Mouse (Mus musculus): Measurements from ENCODE around the gene Bcar3. TPM values are rescaled to one million over a fixed set of nuclear protein-coding genes. Genes with fewer than 3 reads are reported as not detected.
"Not testable (repeated sequence)": the region's sequence is repeated elsewhere in the genome, so short reads cannot be mapped to it uniquely, and the experiment has no call there.

Bcar3 gene
- total and polyA plus RNA-seq, 3 experiments: not detected

DNA sequence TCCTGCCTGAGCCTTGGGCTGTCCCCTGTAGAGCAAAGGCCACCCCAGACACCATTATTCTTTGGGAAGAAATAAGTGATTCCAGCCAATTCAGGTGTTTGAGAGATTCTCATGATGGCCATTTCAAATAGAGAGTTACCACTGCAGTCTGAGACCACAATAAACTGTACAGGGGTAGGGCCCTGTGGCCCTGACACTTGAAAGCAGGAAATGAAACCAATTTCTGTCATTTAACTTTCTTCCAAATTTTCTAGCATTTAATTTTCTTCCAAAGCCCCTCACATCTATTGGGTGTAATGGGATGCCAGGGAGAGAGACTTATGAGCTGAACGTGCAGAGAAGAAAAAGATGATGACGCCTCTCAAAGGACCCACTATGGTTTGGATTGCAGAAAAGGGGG is 97.2 kb downstream of the Bcar3 start:
- Histone ChIP-seq H3K79me2 (ENCODE audit: control insufficient read depth, insufficient read depth, low read length, poor library complexity) (no peaks in the 10 kb centered on the region), H3K36me3 (ENCODE audit: control insufficient read depth in 1 of 2, insufficient read depth in 2 of 2, low read length in 2 of 2) (no peaks in the 10 kb centered on the region), H3K9ac (ENCODE audit: control insufficient read depth, low read depth, low read length, poor library complexity, severe bottlenecking) (no peak overlapping the region), H3K27ac (ENCODE audit: control insufficient read depth, low read depth, low read length) (no peak overlapping the region), H3K4me1 (ENCODE audit: control insufficient read depth in 1 of 2, insufficient read depth in 2 of 2, low read length in 2 of 2) (no peaks in the 10 kb centered on the region), H3K27me3 (ENCODE audit: control insufficient read depth in 1 of 2, insufficient read depth in 2 of 2, low read length in 2 of 2) (no peaks in the 10 kb centered on the region), H3K4me3 (ENCODE audit: control insufficient read depth in 1 of 2, insufficient read depth in 1 of 2, low read depth in 2 of 2, low read length in 2 of 2) (no peak overlapping the region), H3K9me3 (replicated peaks; ENCODE audit: insufficient read depth, low read length) (no peaks in the 10 kb centered on the region)
- DNase-seq (ENCODE audit: low read depth, low spot score): no peak
- TF ChIP-seq GATA1 (IDR thresholded peaks at IDR 0.05; ENCODE audit: low read depth, low read length) (no peak), BHLHE40 (IDR thresholded peaks at IDR 0.05; ENCODE audit: borderline replicate concordance, low read depth, low read length) (no peak), ZMIZ1 (IDR thresholded peaks at IDR 0.05; ENCODE audit: low read depth, low read length) (no peak), CHD2 (IDR thresholded peaks at IDR 0.05; ENCODE audit: low read length) (no peak), USF1 (IDR thresholded peaks at IDR 0.05; ENCODE audit: low read depth, low read length) (no peak)

DNA sequence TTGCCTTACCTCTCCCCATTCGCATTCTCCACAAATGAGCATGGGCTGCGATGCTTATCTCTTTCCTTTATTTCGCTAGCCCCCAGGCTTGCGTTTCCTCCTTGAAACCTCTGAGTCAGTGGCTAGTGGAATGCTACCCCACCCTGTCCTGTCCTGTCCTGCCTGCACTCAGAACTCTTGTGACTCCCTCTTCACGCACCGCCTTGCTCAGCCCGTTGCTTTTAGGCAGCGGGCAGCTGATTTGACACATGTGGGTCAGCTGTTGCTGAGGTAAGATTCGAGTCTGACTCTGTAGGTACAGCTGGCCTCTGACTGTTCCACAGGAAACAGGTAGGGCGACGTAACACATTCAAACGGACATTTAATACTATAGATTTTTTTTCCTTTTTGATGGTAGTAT is 97.9 kb downstream of the Bcar3 start:
- Histone ChIP-seq H3K36me3 (ENCODE audit: control insufficient read depth in 1 of 2, insufficient read depth in 2 of 2, low read length in 2 of 2) (no peaks in the 10 kb centered on the region), H3K4me1 (ENCODE audit: control insufficient read depth in 1 of 2, insufficient read depth in 2 of 2, low read length in 2 of 2) (no peaks in the 10 kb centered on the region), H3K9me3 (replicated peaks; ENCODE audit: insufficient read depth, low read length) (no peaks in the 10 kb centered on the region), H3K9ac (ENCODE audit: control insufficient read depth, low read depth, low read length, poor library complexity, severe bottlenecking) (no peak overlapping the region), H3K27me3 (ENCODE audit: control insufficient read depth in 1 of 2, insufficient read depth in 2 of 2, low read length in 2 of 2) (no peaks in the 10 kb centered on the region), H3K27ac (ENCODE audit: control insufficient read depth, low read depth, low read length) (no peak overlapping the region), H3K4me3 (ENCODE audit: control insufficient read depth in 1 of 2, insufficient read depth in 1 of 2, low read depth in 2 of 2, low read length in 2 of 2) (no peak overlapping the region), H3K79me2 (ENCODE audit: control insufficient read depth, insufficient read depth, low read length, poor library complexity) (no peaks in the 10 kb centered on the region)
- DNase-seq (ENCODE audit: low read depth, low spot score): no peak
- TF ChIP-seq ETS1 (IDR thresholded peaks at IDR 0.05; ENCODE audit: low read depth, low read length): no peak

DNA sequence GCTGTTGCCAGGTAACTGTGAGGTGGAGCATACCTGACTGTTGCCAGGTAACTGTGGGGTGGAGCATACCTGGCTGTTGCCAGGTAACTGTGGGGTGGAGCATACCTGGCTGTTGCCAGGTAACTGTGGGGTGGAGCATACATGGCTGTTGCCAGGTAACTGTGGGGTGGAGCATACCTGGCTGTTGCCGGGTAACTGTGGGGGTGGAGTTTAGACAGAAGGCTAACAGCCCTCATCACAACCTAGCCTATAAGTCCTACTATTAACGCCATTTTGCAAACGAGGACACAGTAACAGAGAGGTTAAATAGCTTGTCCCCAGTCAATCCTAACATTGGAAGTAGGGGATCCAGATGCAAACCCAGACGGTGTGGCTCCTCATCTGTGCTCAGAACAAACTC is 99.5 kb downstream of the Bcar3 start:
- H3K4me3 ChIP-seq (ENCODE audit: control insufficient read depth in 1 of 2, insufficient read depth in 1 of 2, low read depth in 2 of 2, low read length in 2 of 2); H3K36me3 ChIP-seq (ENCODE audit: control insufficient read depth in 1 of 2, insufficient read depth in 2 of 2, low read length in 2 of 2); DNase-seq (ENCODE audit: low read depth, low spot score); H3K9me3 ChIP-seq (replicated peaks; ENCODE audit: insufficient read depth, low read length); H3K79me2 ChIP-seq (ENCODE audit: control insufficient read depth, insufficient read depth, low read length, poor library complexity); H3K27ac ChIP-seq (ENCODE audit: control insufficient read depth, low read depth, low read length); H3K4me1 ChIP-seq (ENCODE audit: control insufficient read depth in 1 of 2, insufficient read depth in 2 of 2, low read length in 2 of 2); H3K9ac ChIP-seq (ENCODE audit: control insufficient read depth, low read depth, low read length, poor library complexity, severe bottlenecking); H3K27me3 ChIP-seq (ENCODE audit: control insufficient read depth in 1 of 2, insufficient read depth in 2 of 2, low read length in 2 of 2): not testable (repeated sequence)

DNA sequence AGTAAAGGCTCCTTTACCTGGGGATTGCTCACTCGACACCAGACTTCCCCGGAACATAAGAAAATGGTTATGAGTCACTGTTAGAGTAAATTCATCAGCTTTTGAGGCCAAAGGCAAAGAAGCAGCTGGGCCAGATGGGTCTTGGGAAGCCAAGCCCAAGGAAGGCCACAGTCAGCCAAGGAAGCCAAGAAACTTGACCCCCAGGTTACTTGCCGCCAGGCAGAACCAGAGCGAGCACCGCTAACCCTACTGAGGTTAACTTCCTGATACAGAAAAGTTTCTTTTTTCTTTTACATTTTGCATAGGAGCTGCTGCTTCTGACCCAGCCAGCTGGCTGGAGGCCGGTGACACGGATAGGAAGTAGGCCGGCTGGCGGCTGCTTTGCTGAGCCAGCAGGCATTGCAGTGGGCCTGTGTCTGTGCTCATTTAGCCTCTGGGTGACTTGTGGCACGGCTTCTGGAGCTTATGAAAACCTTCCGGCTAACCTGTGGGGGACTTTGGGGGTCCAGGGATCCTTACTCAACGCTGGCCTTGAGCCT is 100.0 kb downstream of the Bcar3 start:
- no peak for DNase-seq (ENCODE audit: low read depth, low spot score)
- no peak for TF ChIP-seq MYB (IDR thresholded peaks at IDR 0.05; ENCODE audit: low read depth, low read length)
- TF ChIP-seq RAD21 (IDR thresholded peaks at IDR 0.05; ENCODE audit: low read depth, low read length): no peak
- TF ChIP-seq EP300 (IDR thresholded peaks at IDR 0.05; ENCODE audit: low read depth in 1 of 2, low read length in 2 of 2): no peak
- TF ChIP-seq POLR2AphosphoS2 (IDR thresholded peaks at IDR 0.05; ENCODE audit: low read length): no peak
- no peak for TF ChIP-seq MAX (IDR thresholded peaks at IDR 0.05; ENCODE audit: low read length)
- no peak for TF ChIP-seq GATA1 (IDR thresholded peaks at IDR 0.05; ENCODE audit: low read depth, low read length)
- TF ChIP-seq ETS1 (IDR thresholded peaks at IDR 0.05; ENCODE audit: low read depth, low read length): no peak
- TF ChIP-seq SIN3A (IDR thresholded peaks at IDR 0.05; ENCODE audit: low read length): no peak
- TF ChIP-seq E2F4 (IDR thresholded peaks at IDR 0.05; ENCODE audit: borderline replicate concordance, low read depth, low read length): no peak
- no peak for TF ChIP-seq MAFK (IDR thresholded peaks at IDR 0.05; ENCODE audit: borderline replicate concordance, low read depth, low read length)
- TF ChIP-seq NRF1 (IDR thresholded peaks at IDR 0.05; ENCODE audit: insufficient read depth, low read depth, low read length, poor library complexity, severe bottlenecking): no peak
- TF ChIP-seq ZNF384 (IDR thresholded peaks at IDR 0.05; ENCODE audit: low read depth, low read length): no peak
- no peak for TF ChIP-seq HCFC1 (IDR thresholded peaks at IDR 0.05; ENCODE audit: low read depth, low read length)
- no peak for TF ChIP-seq BHLHE40 (IDR thresholded peaks at IDR 0.05; ENCODE audit: borderline replicate concordance, low read depth, low read length)
- no peak for TF ChIP-seq ELF1 (IDR thresholded peaks at IDR 0.05; ENCODE audit: low read depth, low read length)
- no peak for TF ChIP-seq NELFE (IDR thresholded peaks at IDR 0.05; ENCODE audit: low read depth, low read length)
- TF ChIP-seq UBTF (IDR thresholded peaks at IDR 0.05; ENCODE audit: borderline replicate concordance, insufficient read depth, low read depth, low read length): no peak
- TF ChIP-seq CHD2 (IDR thresholded peaks at IDR 0.05; ENCODE audit: low read length): no peak
- Histone ChIP-seq H3K4me3 (ENCODE audit: control insufficient read depth in 1 of 2, insufficient read depth in 1 of 2, low read depth in 2 of 2, low read length in 2 of 2) (no peak overlapping the region), H3K27me3 (ENCODE audit: control insufficient read depth in 1 of 2, insufficient read depth in 2 of 2, low read length in 2 of 2) (no peaks in the 10 kb centered on the region), H3K9ac (ENCODE audit: control insufficient read depth, low read depth, low read length, poor library complexity, severe bottlenecking) (no peak overlapping the region), H3K4me1 (ENCODE audit: control insufficient read depth in 1 of 2, insufficient read depth in 2 of 2, low read length in 2 of 2) (no peaks in the 10 kb centered on the region), H3K79me2 (ENCODE audit: control insufficient read depth, insufficient read depth, low read length, poor library complexity) (no peaks in the 10 kb centered on the region), H3K9me3 (replicated peaks; ENCODE audit: insufficient read depth, low read length) (no peaks in the 10 kb centered on the region), H3K36me3 (ENCODE audit: control insufficient read depth in 1 of 2, insufficient read depth in 2 of 2, low read length in 2 of 2) (no peaks in the 10 kb centered on the region), H3K27ac (ENCODE audit: control insufficient read depth, low read depth, low read length) (no peak overlapping the region)

All from MEL (cell line).